Mouse (Mus musculus) thymus, postnatal 10 days (tissue): ENCODE results near the gene Ndufaf2.

ENCODE experiments used
- DNase-seq, 2 experiments: peaks; one replicate each; pipeline ENCODE4 v3.0.0; 2021; ENCODE audit warnings: low spot score in 2 of 2

The Ndufaf2 gene

GRCm38 (mm10) chr13:107962741-107963140 is 195.7 kb downstream of the Ndufaf2 start:
- no peak for DNase-seq

GRCm38 (mm10) chr13:107961972-107962371 is 196.5 kb downstream of the Ndufaf2 start:
- no peak for DNase-seq

- no peak for DNase-seq
These were observed 196.9 kb downstream of the Ndufaf2 start for GRCm38 (mm10) chr13:107961501-107961900.

DNA sequence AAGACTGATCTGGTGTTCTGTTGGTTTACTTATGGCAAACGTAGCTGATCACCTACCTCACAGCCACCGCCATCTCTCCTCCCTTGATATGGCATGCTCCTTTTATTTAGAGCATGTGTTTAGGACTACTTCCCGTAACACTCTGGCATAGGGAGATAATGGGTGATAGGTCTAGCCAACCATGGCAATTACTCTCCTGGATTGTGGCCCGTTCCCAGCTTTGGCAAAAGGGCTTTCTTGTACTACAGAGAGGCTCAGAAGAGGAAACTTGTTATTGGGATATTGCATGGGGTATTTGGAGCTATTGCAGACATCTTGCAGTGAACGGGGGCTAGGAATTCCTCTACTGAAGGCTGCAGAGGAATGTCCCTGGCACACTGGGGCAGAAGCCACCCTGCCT is 197.9 kb downstream of the Ndufaf2 start:
- DNase-seq = no peak

GRCm38 (mm10) chr13:107959891-107960290 is 198.5 kb downstream of the Ndufaf2 start:
- no peak for DNase-seq

GRCm38 (mm10) chr13:107956246-107956645 is 202.2 kb downstream of the Ndufaf2 start:
- DNase-seq = no peak

DNA sequence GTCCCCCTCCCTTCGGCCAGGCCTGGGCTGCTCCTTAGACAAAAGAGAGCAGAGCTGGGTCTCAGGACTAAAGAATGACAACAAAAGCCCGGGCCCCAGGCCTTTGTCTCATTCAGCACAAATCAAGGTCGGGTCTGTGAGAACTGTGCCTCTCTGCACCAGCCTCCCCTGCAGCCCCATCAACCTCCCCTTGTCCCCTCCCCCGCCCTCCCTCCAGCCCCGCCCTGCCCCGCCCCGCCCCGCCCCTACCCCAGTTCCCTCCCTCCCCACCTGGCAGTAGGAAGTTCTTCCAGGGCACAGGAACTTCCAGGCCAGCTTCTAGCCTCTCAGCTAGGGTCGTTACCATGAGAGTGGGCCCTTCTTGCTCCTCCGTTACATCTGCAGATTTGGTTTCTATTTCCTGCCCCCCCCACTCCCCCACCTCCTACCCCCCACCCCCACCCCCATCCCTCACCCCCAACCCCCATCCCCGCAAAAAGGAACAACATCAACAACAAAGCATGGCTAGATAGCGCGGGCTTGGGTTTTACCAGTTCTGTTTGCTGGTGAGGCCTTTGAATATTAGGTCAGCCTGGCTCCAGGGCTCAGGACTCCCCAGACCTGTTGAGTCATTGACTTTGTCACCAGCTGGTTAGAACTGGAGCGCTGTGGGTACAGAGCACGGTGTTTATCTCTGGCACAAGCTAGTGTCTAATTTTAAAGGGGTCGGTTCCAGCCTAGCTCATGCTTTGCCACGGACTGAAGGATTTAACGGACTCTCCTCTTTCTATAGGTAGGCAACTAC is 202.9 kb downstream of the Ndufaf2 start:
- peak; percentile 35 to 37 for DNase-seq

GRCm38 (mm10) chr13:107954445-107955261 is 203.8 kb downstream of the Ndufaf2 start:
- no peak for DNase-seq

- DNase-seq = no peak
These were observed 204.4 kb downstream of the Ndufaf2 start for GRCm38 (mm10) chr13:107954100-107954444.
